Mouse (Mus musculus) embryonic facial prominence, embryonic 14.5 days (tissue): ENCODE results near the gene Aup1. TPM values are rescaled to one million over a fixed set of nuclear protein-coding genes. Genes with fewer than 3 reads are reported as not detected.

Experiments
- ATAC-seq: fragments of 200-750 bp; cut with Nextera tagmentation; 2 replicates; pipeline ENCODE4 v1.8.0; 2017; ENCODE audit warnings: low read depth, moderate number of reproducible peaks, moderate TSS enrichment
- DNase-seq: peaks from one replicate; pipeline ENCODE4 v3.0.0-alpha.2; 2015; ENCODE audit warnings: low spot score
- H3K27ac ChIP-seq: fragments of 300-500 bp; sonication (generic); replicated peaks from 2 replicates; pipeline ENCODE4 v1.5.1; 2014; ENCODE audit warnings: low read depth, mild to moderate bottlenecking, low read length, moderate library complexity
- H3K27me3 ChIP-seq: fragments of 300-500 bp; sonication (generic); replicated peaks from 2 replicates; pipeline ENCODE4 v1.6.1; 2014; ENCODE audit warnings: low read length; ENCODE audit not compliant: control insufficient read depth, insufficient read depth
- H3K36me3 ChIP-seq: fragments of 300-500 bp; sonication (generic); 2 replicates; pipeline ENCODE4 v1.6.1; 2014; ENCODE audit warnings: low read length, mixed read lengths; ENCODE audit not compliant: control insufficient read depth, insufficient read depth
- H3K4me1 ChIP-seq: fragments of 300-500 bp; sonication (generic); 2 replicates; pipeline ENCODE4 v1.6.1; 2014; ENCODE audit warnings: antibody characterized with exemption, low read length; ENCODE audit not compliant: control insufficient read depth, insufficient read depth
- H3K4me2 ChIP-seq: fragments of 300-500 bp; sonication (generic); 2 replicates; pipeline ENCODE4 v1.6.1; 2014; ENCODE audit warnings: low read depth, mild to moderate bottlenecking, low read length, moderate library complexity, mixed read lengths
- H3K4me3 ChIP-seq: fragments of 300-500 bp; sonication (generic); 2 replicates; pipeline ENCODE4 v1.5.1; 2014; ENCODE audit warnings: low read depth, mild to moderate bottlenecking, low read length
- H3K9ac ChIP-seq: fragments of 300-500 bp; sonication (generic); 2 replicates; pipeline ENCODE4 v1.6.1; 2014; ENCODE audit warnings: low read depth, mild to moderate bottlenecking, low read length, moderate library complexity, mixed read lengths
- H3K9me3 ChIP-seq: fragments of 300-500 bp; sonication (generic); 2 replicates; pipeline ENCODE4 v1.6.1; 2016; ENCODE audit warnings: low read length; ENCODE audit not compliant: control insufficient read depth
- WGBS: fragments of 180-500 bp; shearing (Covaris S2); extraction: QIAGEN DNeasy Blood & Tissue Kit; methylation state at CpG from one replicate; pipeline ENCODE4 v1.1.7; 2014; 5-methylcytosine and 5-hydroxymethylcytosine counted together
- polyA plus RNA-seq: library from polyadenylated mRNA; unstranded; fragments of >200 nt; fragmentation: Nextera tagmentation; extraction: Ambion mirVana; gene quantifications from 2 replicates; pipeline ENCODE4 v1.2.1, GENCODE M21; 2014

The Aup1 gene
- polyA plus RNA-seq, 1 experiment from 2014 or later = 121 TPM

DNA sequence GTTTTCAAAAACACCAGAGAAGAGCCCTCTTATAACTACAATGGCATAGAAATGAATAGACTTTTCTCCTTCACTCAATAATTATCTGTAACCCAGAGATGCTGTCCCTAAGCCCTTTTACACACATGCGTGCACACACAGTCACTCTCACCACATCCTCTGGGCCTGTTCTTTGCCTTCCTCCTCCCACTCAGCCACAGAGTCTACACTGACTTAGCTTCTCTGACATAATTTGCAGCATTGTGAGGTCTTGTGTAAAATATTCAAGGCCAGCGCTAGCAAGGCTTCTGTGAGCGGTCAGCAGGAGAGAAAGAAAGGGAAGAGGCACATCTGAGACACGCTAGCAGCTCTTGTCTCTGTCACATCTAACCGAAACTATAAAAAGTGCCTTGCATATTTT is 40.9 kb upstream of the Aup1 start:
- no peak overlapping the region for H3K4me2 ChIP-seq
- H3K9ac ChIP-seq = no peak overlapping the region
- H3K4me1 ChIP-seq = no peaks in the 10 kb centered on the region
- DNase-seq = no peak
- H3K27ac ChIP-seq = no peak overlapping the region
- WGBS = 65% methylated on average over 5 of the region's 5 CpGs
- no peaks in the 10 kb centered on the region for H3K27me3 ChIP-seq
- ATAC-seq = no peak
- H3K36me3 ChIP-seq = no peaks in the 10 kb centered on the region
- H3K9me3 ChIP-seq = no peaks in the 10 kb centered on the region
- H3K4me3 ChIP-seq = no peak overlapping the region

DNA sequence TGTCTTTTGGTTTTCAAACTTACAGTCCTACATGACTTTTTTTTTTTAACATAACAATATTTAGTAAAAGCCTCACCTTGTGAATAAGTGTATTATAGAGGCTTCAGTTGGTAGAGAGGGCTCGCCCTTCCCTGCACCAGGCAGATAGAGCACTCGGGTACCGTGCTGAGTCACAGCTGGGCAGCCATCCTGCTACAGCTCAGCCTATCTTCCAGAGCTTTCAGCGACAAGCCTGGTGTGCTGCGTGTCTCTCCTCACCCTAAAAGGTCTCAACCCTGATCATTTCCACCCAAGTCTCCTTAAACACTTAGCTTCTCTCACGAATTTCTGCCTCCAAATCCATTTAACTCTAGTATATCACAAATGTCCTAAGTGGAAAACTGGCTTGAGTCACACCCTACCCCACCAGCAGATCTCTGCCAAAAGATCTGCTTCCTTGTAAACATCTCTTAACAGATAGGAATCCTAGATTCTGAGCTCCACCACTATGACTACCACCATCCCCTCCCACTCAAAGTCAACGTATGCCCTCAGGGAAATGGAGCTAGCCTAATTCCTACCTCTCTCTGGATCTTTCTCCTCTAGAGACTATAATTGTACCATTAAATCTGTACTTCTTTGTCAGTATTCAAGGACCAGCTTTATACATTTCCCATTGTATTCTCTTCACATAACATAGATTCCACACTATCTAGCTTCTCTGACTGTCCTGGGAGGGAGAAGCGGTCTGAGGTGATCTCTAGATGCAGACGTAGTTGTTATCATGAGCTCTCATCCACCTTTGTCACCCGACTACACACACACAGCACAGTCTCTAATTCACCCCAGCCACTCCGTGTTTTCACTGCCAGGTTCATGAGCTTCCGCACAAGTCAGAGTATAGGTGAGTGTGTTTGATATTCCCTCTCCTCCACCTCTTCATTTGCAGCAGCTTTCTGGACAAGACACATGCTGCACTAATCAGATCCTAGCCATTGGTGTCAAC is 39.5 kb upstream of the Aup1 start:
- WGBS = 69% methylated on average over 12 of the region's 12 CpGs
- H3K4me2 ChIP-seq = no peak overlapping the region
- DNase-seq (no peak), ATAC-seq (no peak)
- H3K9me3 ChIP-seq = no peaks in the 10 kb centered on the region
- H3K27ac ChIP-seq = no peak overlapping the region
- H3K4me1 ChIP-seq = no peaks in the 10 kb centered on the region
- H3K27me3 ChIP-seq = no peaks in the 10 kb centered on the region
- H3K4me3 ChIP-seq = no peak overlapping the region
- no peaks in the 10 kb centered on the region for H3K36me3 ChIP-seq
- no peak overlapping the region for H3K9ac ChIP-seq

DNA sequence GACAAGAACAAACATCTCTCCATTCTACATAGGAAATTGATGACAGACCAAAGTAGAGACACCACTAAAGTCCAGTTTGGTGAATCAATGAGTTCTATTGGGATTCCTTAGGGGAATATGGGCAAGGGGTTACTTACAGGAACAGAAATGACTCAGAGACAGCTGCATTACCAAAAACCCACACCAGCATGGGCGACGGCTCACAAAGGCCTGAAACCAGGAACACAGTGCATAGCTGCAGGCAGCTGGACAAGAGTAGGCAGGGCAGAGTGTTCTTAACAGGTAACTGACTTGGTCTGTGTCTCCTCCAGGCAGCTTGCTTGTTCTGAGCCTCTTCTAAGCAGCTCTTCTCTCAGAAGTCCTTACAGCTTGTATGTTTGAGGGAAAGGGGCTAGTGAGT is 38.6 kb upstream of the Aup1 start:
- H3K4me2 ChIP-seq = no peak overlapping the region
- 81% methylated on average over 2 of the region's 2 CpGs for WGBS

DNA sequence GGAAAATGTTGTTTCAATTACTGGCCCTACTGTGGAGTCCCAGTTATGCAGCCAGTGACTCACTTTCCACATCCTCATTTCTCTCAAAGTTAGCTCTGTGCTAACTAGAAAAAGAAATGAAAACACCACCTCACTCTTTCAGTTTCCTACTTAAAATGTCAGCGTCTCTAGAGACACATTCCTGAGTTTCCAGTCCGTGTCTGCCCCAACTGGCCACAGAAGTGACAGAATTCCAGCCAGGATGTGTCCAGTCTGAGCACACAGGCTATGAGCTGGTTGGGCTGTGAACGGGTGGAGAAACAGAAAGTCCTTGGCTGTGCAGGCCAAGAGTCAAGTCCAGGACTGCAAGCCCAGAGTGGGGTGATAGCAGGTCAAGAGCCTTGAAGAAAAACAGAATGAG is 37.1 kb upstream of the Aup1 start:
- DNase-seq = no peak

More for the DNA sequence above, 38.6 kb upstream of the Aup1 start:
- no peaks in the 10 kb centered on the region for H3K27me3 ChIP-seq
- no peak overlapping the region for H3K27ac ChIP-seq
- no peak for DNase-seq
- no peaks in the 10 kb centered on the region for H3K9me3 ChIP-seq
- H3K9ac ChIP-seq = no peak overlapping the region
- H3K4me1 ChIP-seq = no peaks in the 10 kb centered on the region
- no peak overlapping the region for H3K4me3 ChIP-seq
- ATAC-seq = no peak
- no peaks in the 10 kb centered on the region for H3K36me3 ChIP-seq

DNA sequence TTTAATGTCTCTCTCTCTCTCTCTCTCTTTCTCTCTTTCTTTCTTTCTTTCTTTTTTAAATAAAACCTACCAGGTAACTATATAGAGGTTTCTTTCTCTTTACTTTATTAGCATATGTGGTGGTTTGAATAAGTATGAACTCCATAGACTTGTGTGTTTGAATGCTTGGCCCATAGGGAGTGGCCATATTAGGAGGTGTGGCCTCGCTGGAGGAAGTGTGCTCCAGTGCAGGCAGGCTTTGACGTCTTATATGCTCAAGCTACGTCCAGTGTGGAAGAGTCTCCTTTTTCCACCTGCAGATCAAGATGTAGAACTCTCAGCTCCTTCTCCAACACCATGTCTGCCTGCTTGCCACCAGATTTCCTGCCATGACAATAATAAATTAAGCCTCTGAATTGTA is 35.3 kb upstream of the Aup1 start:
- Histone ChIP-seq H3K4me1 (no peaks in the 10 kb centered on the region), H3K4me3 (no peak overlapping the region), H3K27me3 (no peaks in the 10 kb centered on the region), H3K9ac (no peak overlapping the region), H3K4me2 (no peak overlapping the region), H3K9me3 (no peaks in the 10 kb centered on the region), H3K27ac (no peak overlapping the region), H3K36me3 (no peaks in the 10 kb centered on the region)
- ATAC-seq = no peak
- no peak for DNase-seq
- WGBS = 64% methylated on average over 3 of the region's 3 CpGs

More for the DNA sequence above, 37.1 kb upstream of the Aup1 start:
- Histone ChIP-seq H3K4me3 (no peak overlapping the region), H3K27me3 (no peaks in the 10 kb centered on the region), H3K9me3 (no peaks in the 10 kb centered on the region), H3K4me2 (no peak overlapping the region), H3K9ac (no peak overlapping the region), H3K36me3 (no peaks in the 10 kb centered on the region), H3K27ac (no peak overlapping the region), H3K4me1 (no peaks in the 10 kb centered on the region)
- no peak for ATAC-seq
- 47% methylated on average over 3 of the region's 3 CpGs for WGBS

DNA sequence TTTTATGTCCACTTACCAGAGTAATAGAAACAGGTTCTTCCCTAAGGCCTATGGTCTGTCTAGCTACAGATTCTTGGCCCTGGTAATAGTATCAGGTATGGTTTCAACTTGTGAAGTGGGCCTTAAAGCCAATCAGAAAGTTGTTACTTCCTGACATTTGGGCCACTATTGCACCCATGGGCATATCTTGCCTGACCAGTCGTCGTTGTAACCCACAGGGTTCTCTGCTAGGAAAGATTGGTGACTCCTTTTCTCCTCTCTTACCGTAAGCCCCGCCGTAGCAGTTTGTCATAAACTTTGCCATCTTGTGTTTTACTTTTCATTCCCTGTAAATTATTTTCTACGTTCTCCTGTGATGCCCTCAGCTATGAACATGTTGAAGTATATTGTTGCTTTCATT is 34.2 kb upstream of the Aup1 start:
- Histone ChIP-seq H3K4me2 (no peak overlapping the region), H3K9me3 (no peaks in the 10 kb centered on the region), H3K36me3 (no peaks in the 10 kb centered on the region), H3K4me3 (no peak overlapping the region), H3K9ac (no peak overlapping the region), H3K27me3 (no peaks in the 10 kb centered on the region), H3K4me1 (0 out of 2 replicates have a peak, but pooled peaks cover 4% of the 10 kb centered on the region), H3K27ac (no peak overlapping the region)
- no peak for DNase-seq
- 87% methylated on average over 6 of the region's 6 CpGs for WGBS
- ATAC-seq = no peak

DNA sequence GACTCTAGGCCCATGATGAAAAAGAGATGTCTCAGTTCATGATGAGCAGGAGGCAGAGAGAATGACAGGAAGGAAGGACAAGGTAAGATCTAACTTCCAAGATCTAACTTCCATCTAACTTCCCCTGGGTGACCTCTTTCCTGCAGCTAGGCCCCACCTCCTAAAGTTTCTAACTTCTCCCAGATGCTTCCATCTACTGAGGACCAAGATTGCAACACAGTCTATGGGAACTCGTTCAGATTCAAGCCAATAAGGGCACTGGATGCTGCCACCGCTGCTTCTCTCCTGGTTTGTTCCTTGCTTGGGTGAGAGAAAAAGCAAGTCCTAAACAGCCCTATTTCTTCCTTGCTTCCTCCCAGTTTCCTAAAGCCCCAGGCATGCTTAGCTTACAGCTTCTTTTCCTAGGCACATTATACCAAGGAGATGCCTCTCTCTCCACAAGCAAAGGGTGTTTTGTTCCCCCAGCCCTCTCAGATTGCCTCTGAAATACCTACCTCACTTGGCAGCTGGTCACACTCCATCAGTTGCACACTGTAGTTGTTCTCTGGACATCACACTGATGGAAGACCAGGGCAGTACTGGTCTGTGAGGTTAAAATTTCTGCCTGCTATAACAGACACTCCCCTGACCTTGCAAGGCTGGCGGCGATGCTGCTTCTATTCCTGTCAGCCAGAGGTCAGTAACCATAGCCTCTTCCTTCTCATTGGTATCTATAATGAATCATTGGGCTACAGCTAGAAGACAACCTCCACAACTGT is 33.3 kb upstream of the Aup1 start:
- Histone ChIP-seq H3K9ac (no peak overlapping the region), H3K9me3 (no peaks in the 10 kb centered on the region), H3K27ac (no peak overlapping the region), H3K4me1 (0 out of 2 replicates have a peak, but pooled peaks cover 4% of the 10 kb centered on the region), H3K27me3 (no peaks in the 10 kb centered on the region), H3K4me2 (no peak overlapping the region), H3K36me3 (no peaks in the 10 kb centered on the region), H3K4me3 (no peak overlapping the region)
- ATAC-seq = no peak
- no peak for DNase-seq
- WGBS = 72% methylated on average over 4 of the region's 4 CpGs

DNA sequence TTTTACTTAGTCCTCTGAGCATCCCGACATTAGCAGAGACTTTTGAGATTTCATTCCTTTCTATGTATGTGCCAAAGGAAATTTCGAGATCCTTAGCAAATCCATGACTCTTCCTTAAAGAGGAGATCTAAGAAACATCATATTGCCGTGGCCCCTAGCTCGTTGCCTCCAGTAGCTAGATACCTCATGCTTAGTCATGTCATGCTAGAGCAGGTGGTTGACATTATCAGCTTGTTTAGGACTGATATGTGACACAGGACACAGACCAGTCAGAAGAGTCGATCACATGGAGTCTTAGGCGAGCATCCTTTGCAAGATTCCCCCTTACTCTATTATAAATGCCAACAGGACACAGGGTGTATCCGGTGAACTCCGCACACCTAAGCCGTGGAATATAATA is 31.3 kb upstream of the Aup1 start:
- H3K4me3 ChIP-seq = no peak overlapping the region
- no peak overlapping the region for H3K27ac ChIP-seq
- ATAC-seq = no peak
- 0 out of 2 replicates have a peak, but pooled peaks cover 9% of the 10 kb centered on the region for H3K4me1 ChIP-seq
- DNase-seq = no peak
- WGBS = 89% methylated on average over 9 of the region's 9 CpGs
- H3K9ac ChIP-seq = no peak overlapping the region
- no peaks in the 10 kb centered on the region for H3K27me3 ChIP-seq
- H3K9me3 ChIP-seq = no peaks in the 10 kb centered on the region
- no peak overlapping the region for H3K4me2 ChIP-seq
- no peaks in the 10 kb centered on the region for H3K36me3 ChIP-seq
